Mouse (Mus musculus) adrenal gland, postnatal 14 days (tissue): Measurements from ENCODE around the gene Gm28305. TPM values are rescaled to one million over a fixed set of nuclear protein-coding genes. Genes with fewer than 3 reads are reported as not detected.
A peak's percentile ranks its signal among the peaks of the same experiment; 100 is the strongest.

ENCODE experiments used
- DNase-seq: peaks from one replicate; pipeline ENCODE4 v3.0.0; 2021; ENCODE audit warnings: mixed read lengths
- long read RNA-seq, 2 experiments: library from polyadenylated mRNA; stranded (forward); transcript quantifications; one replicate each; pipeline ENCODE4 v2.0.0; 2021
- total RNA-seq: library from RNA; stranded (reverse); gene quantifications from 2 replicates; pipeline ENCODE4 v1.2.3, GENCODE M21; 2021

Gene Gm28305
- not detected in 2 replicates for total RNA-seq
- long read RNA-seq, experiment 1 = 0 reads
- long read RNA-seq, experiment 2, partial matches to known transcripts = 0 of 1 reads
- long read RNA-seq, experiment 2, other reads (novel, unspliced or antisense) = 1 of 1 reads

GRCm38 (mm10) chr9:104040362-104040761 lies at the start of gene Gm28305:
Gene Gm28305 (plus strand): TSS chr9:104040662.
- no peak for DNase-seq

- DNase-seq = peak; percentile 69
Observed at GRCm38 (mm10) chr9:103996496-103996895, 44.0 kb upstream of the Gm28305 start.

GRCm38 (mm10) chr9:104000601-104001000 lies 39.9 kb upstream of the Gm28305 start:
- no peak for DNase-seq

GRCm38 (mm10) chr9:104001921-104002859 lies 38.3 kb upstream of the Gm28305 start, which contains the start of gene Nphp3:
Gene Nphp3 (plus strand): TSS chr9:104002544.
- DNase-seq = peak; percentile 100

GRCm38 (mm10) chr9:104002913-104003330 lies 37.5 kb upstream of the Gm28305 start:
- peak; percentile 82 for DNase-seq

- no peak for DNase-seq
Observed at GRCm38 (mm10) chr9:104014526-104014925, 25.9 kb upstream of the Gm28305 start.

GRCm38 (mm10) chr9:104021026-104021425 lies 19.4 kb upstream of the Gm28305 start:
- DNase-seq = no peak

- DNase-seq = no peak
Observed at GRCm38 (mm10) chr9:104027186-104027585, 13.3 kb upstream of the Gm28305 start.

- no peak for DNase-seq
Observed at GRCm38 (mm10) chr9:104029861-104030260, 10.6 kb upstream of the Gm28305 start.

GRCm38 (mm10) chr9:104034231-104034630 lies 6.2 kb upstream of the Gm28305 start:
- DNase-seq = no peak

- DNase-seq = no peak
Observed at GRCm38 (mm10) chr9:104034718-104035117, 5.7 kb upstream of the Gm28305 start.

- peak; percentile 89 for DNase-seq
Observed at GRCm38 (mm10) chr9:104035261-104036015, 5.0 kb upstream of the Gm28305 start.

GRCm38 (mm10) chr9:104038266-104038665 lies 2.2 kb upstream of the Gm28305 start:
- no peak for DNase-seq

- DNase-seq = no peak
Observed at GRCm38 (mm10) chr9:104039031-104039695, 1.3 kb upstream of the Gm28305 start.

GRCm38 (mm10) chr9:104039742-104040141 lies 720 bp upstream of the Gm28305 start:
- DNase-seq = no peak

- peak; percentile 16 for DNase-seq
Observed at GRCm38 (mm10) chr9:104043676-104044075, 3.2 kb downstream of the Gm28305 start.

- no peak for DNase-seq
Observed at GRCm38 (mm10) chr9:104051028-104051427, 10.6 kb downstream of the Gm28305 start.

- peak; percentile 84 for DNase-seq
Observed at GRCm38 (mm10) chr9:104062430-104063243, 22.2 kb downstream of the Gm28305 start, which contains the start of gene Uba5. Gene Uba5 (minus strand): TSS chr9:104063134.

- DNase-seq = peak; percentile 85
Observed at GRCm38 (mm10) chr9:104063244-104063961, 22.9 kb downstream of the Gm28305 start, which contains the start of gene Acad11. Gene Acad11 (plus strand): TSS chr9:104063377.

GRCm38 (mm10) chr9:104064571-104064970 lies 24.1 kb downstream of the Gm28305 start:
- no peak for DNase-seq
